Mouse (Mus musculus) C2C12 (cell line): ENCODE results near the gene Fyn.

Experiments
- CEBPB ChIP-seq: IDR thresholded peaks from one replicate; pipeline ENCODE4 v1.6.1; 2011; ENCODE audit warnings: low read depth, mild to moderate bottlenecking, control low read depth, moderate library complexity
- CTCF ChIP-seq: IDR thresholded peaks from one replicate; pipeline ENCODE4 v1.5.1; 2011; ENCODE audit not compliant: control insufficient read depth, insufficient read depth, insufficient read length
- FOSL1 ChIP-seq: IDR thresholded peaks from one replicate; pipeline ENCODE4 v1.8.0; 2011; ENCODE audit warnings: mild to moderate bottlenecking, low read length; ENCODE audit not compliant: poor library complexity, insufficient read depth, severe bottlenecking
- MAX ChIP-seq: IDR thresholded peaks from one replicate; pipeline ENCODE4 v1.6.1; 2011; ENCODE audit warnings: mild to moderate bottlenecking, control low read depth
- MYOG ChIP-seq: IDR thresholded peaks from one replicate; pipeline ENCODE4 v1.6.1; 2011; ENCODE audit not compliant: control insufficient read depth, insufficient read length; ENCODE audit errors: extremely low read depth
- USF1 ChIP-seq: IDR thresholded peaks from one replicate; pipeline ENCODE4 v1.6.1; 2011; ENCODE audit warnings: low read depth, mild to moderate bottlenecking, control low read depth, moderate library complexity

DNA sequence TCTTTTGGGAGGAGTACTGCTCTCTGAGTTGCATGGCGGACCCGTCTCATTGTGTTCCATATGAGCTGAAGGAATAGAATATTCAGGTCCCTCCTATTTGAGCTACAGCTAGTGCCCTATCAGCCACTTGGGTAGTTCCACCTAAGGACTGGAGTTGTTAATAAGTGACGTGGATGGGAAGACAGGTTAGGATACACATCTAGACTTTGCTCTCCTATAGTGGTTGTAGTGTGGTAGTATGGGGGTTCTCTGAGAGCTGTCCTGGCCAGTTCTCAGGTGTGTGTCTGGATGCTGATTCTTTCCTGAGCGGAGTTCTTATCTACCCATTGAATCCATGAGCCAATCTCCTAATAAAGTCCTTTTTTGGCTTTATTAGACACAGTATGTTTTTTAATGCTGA, 4.5 kb upstream of the Fyn start:
- TF ChIP-seq CTCF (no peak), CEBPB (no peak), FOSL1 (no peak), USF1 (no peak), MAX (no peak), MYOG (no peak)
